29 mouse cellular contexts compared by ENCODE assay signal in genomic region chr11:50086211-50086610, GRCm38 (mm10). TPM values are rescaled to one million over a fixed set of nuclear protein-coding genes. Genes with fewer than 3 reads are reported as not detected.
DNase-seq lines count a peak whose midpoint lies in the region; ATAC-seq lines count a peak whose summit lies in the region.
"Had no signal": no experiment of that assay in that cellular context is flagged by ENCODE, and none has a peak within 500 bp of the region (broad histone marks: within the 10 kb centered on the region; RNA-seq: fewer than 3 reads in every experiment).

No protein-coding gene starts in this region.

- H3K27ac ChIP-seq in midbrain, embryonic 11.5 days (ENCODE audit: low read depth, low read length), result no peak overlapping the region
- H3K27ac ChIP-seq: embryonic facial prominence, embryonic 12.5 days; forebrain, embryonic 15.5 days; hindbrain, embryonic 12.5 days; limb, embryonic 10.5 days; limb, embryonic 15.5 days; liver, embryonic 14.5 days; macrophage had no signal

- H3K4me2 ChIP-seq in midbrain, embryonic 11.5 days, result no peak overlapping the region
- H3K4me2 ChIP-seq: embryonic facial prominence, embryonic 12.5 days; forebrain, embryonic 15.5 days; heart, embryonic 11.5 days; hindbrain, embryonic 12.5 days; limb, embryonic 15.5 days had no signal

- no peak overlapping the region for H3K4me3 ChIP-seq in midbrain, embryonic 11.5 days (ENCODE audit: low read depth, low read length)
- H3K4me3 ChIP-seq: embryonic facial prominence, embryonic 12.5 days; forebrain, embryonic 15.5 days; hindbrain, embryonic 12.5 days; limb, embryonic 10.5 days; limb, embryonic 15.5 days had no signal

- intact Hi-C loops in left cerebral cortex, postnatal 36 days (cut with DNase I), result loop anchor here (5.0 kb wide), 2 partner anchors 39 to 59 kb away; partner anchors contain the start of gene Rnf130
- intact Hi-C loops in left cerebral cortex, postnatal 25 days (cut with DNase I), result loop anchor here (5.0 kb wide), 1 partner anchor 39 kb away; no protein-coding TSS in a partner anchor

- no peaks in the 10 kb centered on the region for H3K9me3 ChIP-seq in midbrain, embryonic 11.5 days (ENCODE audit: control insufficient read depth, low read length)
- H3K9me3 ChIP-seq: embryonic facial prominence, embryonic 12.5 days; forebrain, embryonic 15.5 days; G1E; hindbrain, embryonic 12.5 days; limb, embryonic 10.5 days; limb, embryonic 15.5 days had no signal

- peaks cover 9% of the 10 kb centered on the region for H3K36me3 ChIP-seq in midbrain, embryonic 11.5 days (ENCODE audit: control insufficient read depth, insufficient read depth, low read length)

- 94% methylated on average over 3 of the region's 3 CpGs for WGBS in midbrain, embryonic 11.5 days

- peaks cover 11% of the 10 kb centered on the region; the same call in 1 of the 2 replicates for H3K4me1 ChIP-seq in midbrain, embryonic 11.5 days (ENCODE audit: control insufficient read depth, insufficient read depth, low read length)
- H3K4me1 ChIP-seq: embryonic facial prominence, embryonic 12.5 days; limb, embryonic 10.5 days had no signal

- DNase-seq in frontal cortex, adult 2 months (ENCODE audit: extremely low spot score in 1 of 2, low spot score in 1 of 2), result peak; percentile 53 to 65
- no peak for DNase-seq in frontal cortex, postnatal 25 days (ENCODE audit: low spot score in 2 of 2)
- DNase-seq in left cerebral cortex, adult 18-20 months (ENCODE audit: low spot score in 2 of 2), result peak; percentile 20 to 46
- DNase-seq in left cerebral cortex, postnatal 36 days (ENCODE audit: low spot score in 2 of 2), result no peak
- peak; percentile 82 for DNase-seq in brain, adult 2 months (ENCODE audit: low read depth, low spot score)
- peak; percentile 26 to 88 for DNase-seq in left cerebral cortex, postnatal 25 days (ENCODE audit: low spot score in 2 of 2)
- DNase-seq in midbrain, embryonic 11.5 days (ENCODE audit: low spot score, missing footprints), result no peak
- DNase-seq: adrenal gland, postnatal 10 days; cerebellum, adult 11 months; cerebellum, adult 9-10 months; cerebellum, postnatal 36 days; embryo, embryonic 11 days; gastrocnemius, postnatal 14 days; heart, postnatal 36 days; kidney, adult 9 months; kidney, postnatal 10 days; lung, adult 2 months; lung, postnatal 10 days; thymus, postnatal 4 days had no signal

- no peak overlapping the region for H3K9ac ChIP-seq in midbrain, embryonic 11.5 days (ENCODE audit: low read length)
- H3K9ac ChIP-seq: embryonic facial prominence, embryonic 12.5 days; forebrain, embryonic 15.5 days; hindbrain, embryonic 12.5 days; limb, embryonic 15.5 days; liver, embryonic 14.5 days had no signal

- H3K27me3 ChIP-seq in midbrain, embryonic 11.5 days (ENCODE audit: control insufficient read depth, insufficient read depth, low read length), result no peaks in the 10 kb centered on the region
- H3K27me3 ChIP-seq: embryonic facial prominence, embryonic 12.5 days; forebrain, embryonic 15.5 days; hindbrain, embryonic 12.5 days; limb, embryonic 15.5 days had no signal

- no peak for ATAC-seq in midbrain, embryonic 11.5 days (ENCODE audit: low FRiP score)
- ATAC-seq: forebrain, embryonic 15.5 days; intestine, postnatal 0 days had no signal

RNA-seq across cellular contexts. Expression of gene Tbc1d9b, which starts 45.0 kb away (rescaled TPM):
- 128 and 134 TPM in 2 replicates for polyA plus RNA-seq in frontal cortex, adult 2 months (2012; rRNA removed)
- total RNA-seq in left cerebral cortex, adult 18-20 months (2021), result 100 to 1,000 TPM; 131 TPM
- 100 to 1,000 TPM; 118 to 120 TPM for total RNA-seq in left cerebral cortex, postnatal 36 days (2021)
- total RNA-seq in left cerebral cortex, postnatal 25 days (2021), result 100 to 1,000 TPM; 109 to 120 TPM
- 27.6 and 30.0 TPM in 2 replicates for polyA plus RNA-seq in midbrain, embryonic 11.5 days (2014; fragmentation: Nextera tagmentation; extraction: Ambion mirVana)

Comparison
In these comparisons a context has a peak if more than half of its experiments do, and no peak if none do; other contexts are left out.
1. DNase-seq: peak in frontal cortex, adult 2 months (2 of 2), left cerebral cortex, adult 18-20 months (2 of 2), brain, adult 2 months (single experiment) and left cerebral cortex, postnatal 25 days (2 of 2); none in frontal cortex, postnatal 25 days (0 of 2), left cerebral cortex, postnatal 36 days (0 of 2) and midbrain, embryonic 11.5 days (single experiment).